Comparison of ENCODE assay signal across 9 mouse cellular contexts in the genomic region with DNA sequence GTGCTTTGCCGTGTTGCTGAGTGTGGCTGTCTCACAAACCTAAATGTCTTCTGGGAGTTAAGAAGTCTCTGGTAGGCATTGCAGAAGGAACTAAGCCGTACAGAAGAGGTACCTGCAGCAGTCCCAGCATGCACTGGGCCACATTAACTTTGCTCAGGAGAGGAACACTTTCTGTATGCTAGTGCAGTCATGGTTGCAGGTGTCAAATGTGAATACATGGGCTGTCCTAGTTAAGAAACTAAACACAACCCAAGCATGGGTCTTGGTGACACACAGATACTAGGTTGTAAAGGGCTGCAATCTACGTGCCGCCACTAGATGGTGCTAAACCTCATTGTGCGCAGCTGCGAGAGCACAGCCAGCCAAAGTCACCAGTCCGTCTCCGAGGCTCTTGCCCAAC. TPM values are rescaled to one million over a fixed set of nuclear protein-coding genes. Genes with fewer than 3 reads are reported as not detected.
DNase-seq lines count a peak whose midpoint lies in the region; ATAC-seq and TF ChIP-seq lines count a peak whose summit lies in the region.
"Had no signal": no experiment of that assay in that cellular context is flagged by ENCODE, and none has a peak within 500 bp of the region (broad histone marks: within the 10 kb centered on the region; RNA-seq: fewer than 3 reads in every experiment).

No protein-coding gene starts in this region.

- no peak overlapping the region for H3K4me2 ChIP-seq in forebrain, postnatal 0 days (ENCODE audit: low read depth)
- no peak overlapping the region for H3K4me2 ChIP-seq in lung, postnatal 0 days (replicated peaks; ENCODE audit: low read depth, low read length)
- H3K4me2 ChIP-seq: heart, embryonic 15.5 days had no signal

- peak; percentile 60; the same call in 1 of the 2 replicates for ATAC-seq in forebrain, postnatal 0 days
- no peak for ATAC-seq in lung, postnatal 0 days

- peaks cover 21% of the 10 kb centered on the region for H3K36me3 ChIP-seq in forebrain, postnatal 0 days (ENCODE audit: insufficient read depth)
- peaks cover 21% of the 10 kb centered on the region; the same call in 1 of the 2 replicates for H3K36me3 ChIP-seq in lung, postnatal 0 days (ENCODE audit: insufficient read depth, low read length)

- 84% methylated on average over 6 of the region's 8 CpGs for WGBS in forebrain, postnatal 0 days
- WGBS in lung, postnatal 0 days: 81% methylated on average over 4 of the region's 8 CpGs

- no peak overlapping the region for H3K27ac ChIP-seq in layer of hippocampus, adult 2 months
- H3K27ac ChIP-seq in forebrain, postnatal 0 days (ENCODE audit: low read depth, low read length): no peak overlapping the region
- no peak overlapping the region for H3K27ac ChIP-seq in lung, postnatal 0 days (ENCODE audit: low read length)
- H3K27ac ChIP-seq: heart, embryonic 15.5 days had no signal

- no peaks in the 10 kb centered on the region for H3K27me3 ChIP-seq in forebrain, postnatal 0 days (ENCODE audit: insufficient read depth, low read length)
- H3K27me3 ChIP-seq in lung, postnatal 0 days (replicated peaks; ENCODE audit: insufficient read depth, low read length): no peaks in the 10 kb centered on the region
- H3K27me3 ChIP-seq: heart, embryonic 15.5 days had no signal

- no peaks in the 10 kb centered on the region for H3K4me1 ChIP-seq in forebrain, postnatal 0 days (ENCODE audit: insufficient read depth)
- no peaks in the 10 kb centered on the region for H3K4me1 ChIP-seq in lung, postnatal 0 days (ENCODE audit: insufficient read depth, low read depth, low read length)
- H3K4me1 ChIP-seq: heart, embryonic 15.5 days had no signal

- no peaks in the 10 kb centered on the region for H3K9me3 ChIP-seq in forebrain, postnatal 0 days (ENCODE audit: low read length)
- H3K9me3 ChIP-seq in lung, postnatal 0 days (ENCODE audit: low read length): no peaks in the 10 kb centered on the region
- H3K9me3 ChIP-seq: heart, embryonic 15.5 days had no signal

- H3K4me3 ChIP-seq in layer of hippocampus, adult 2 months: no peak overlapping the region
- H3K4me3 ChIP-seq in forebrain, postnatal 0 days (ENCODE audit: low read depth, low read length): no peak overlapping the region
- H3K4me3 ChIP-seq in lung, postnatal 0 days (ENCODE audit: low read depth, low read length): no peak overlapping the region
- H3K4me3 ChIP-seq: heart, embryonic 15.5 days had no signal

- peak; percentile 67 for TF ChIP-seq CTCF in layer of hippocampus, adult 2 months (conservative IDR thresholded peaks at IDR 0.05)
- TF ChIP-seq CTCF in forebrain, postnatal 0 days (IDR thresholded peaks at IDR 0.05; ENCODE audit: low read depth): peak; percentile 58
- TF ChIP-seq CTCF in lung, postnatal 0 days (IDR thresholded peaks at IDR 0.05): peak; percentile 57

- DNase-seq in adrenal gland, adult (ENCODE audit: inconsistent age in 2 of 2, low spot score in 1 of 2): peak; percentile 41 to 78
- no peak for DNase-seq in adrenal gland, adult 8-10 months
- DNase-seq in layer of hippocampus, adult 2 months (ENCODE audit: low spot score in 2 of 2): peak in 1 of 2 experiments; percentile 62
- DNase-seq in layer of hippocampus, adult 9-11 months: no peak
- peak; percentile 34 to 55 for DNase-seq in CD8-positive naive resting alpha-beta T cell, adult 2 months (ENCODE audit: low read depth in 2 of 2, low spot score in 2 of 2)
- DNase-seq in forebrain, postnatal 0 days: no peak
- no peak for DNase-seq in lung, postnatal 0 days (ENCODE audit: low spot score)
- no peak for DNase-seq in ovary, postnatal 10 days (ENCODE audit: low spot score)

- no peak for TF ChIP-seq EP300 in lung, postnatal 0 days (IDR thresholded peaks at IDR 0.05)

- no peak overlapping the region for H3K9ac ChIP-seq in forebrain, postnatal 0 days
- no peak overlapping the region for H3K9ac ChIP-seq in lung, postnatal 0 days (replicated peaks; ENCODE audit: low read depth)
- H3K9ac ChIP-seq: heart, embryonic 15.5 days had no signal

RNA-seq across cellular contexts. Expression of a gene that starts 13.1 kb away (rescaled TPM):
- total RNA-seq in adrenal gland, adult 8-10 months (2022): 10 to 100 TPM; 47.2 to 58.3 (median 53.6) TPM
- total RNA-seq in layer of hippocampus, adult 2 months (2021): 10 to 100 TPM; 56.5 to 67.1 TPM
- 31.9 and 37.0 TPM in 2 replicates for total RNA-seq in forebrain, postnatal 0 days (2014; rRNA removed)
- polyA plus RNA-seq in forebrain, postnatal 0 days (2015; fragmentation: Nextera tagmentation; extraction: Ambion mirVana): 6.9 and 11.6 TPM in 2 replicates
- 9.1 and 13.3 TPM in 2 replicates for polyA plus RNA-seq in lung, postnatal 0 days (2015; fragmentation: Nextera tagmentation; extraction: Ambion mirVana)

RNA-seq across cellular contexts. Expression of a gene that starts 48.7 kb away (rescaled TPM):
- under 1 TPM in 2 of 4 experiments, not detected in 2; 0.26 to 0.73 TPM for total RNA-seq in adrenal gland, adult 8-10 months (2022)
- 10 to 100 TPM; 11.6 to 17.8 TPM for total RNA-seq in layer of hippocampus, adult 2 months (2021)
- 2.2 and 3.2 TPM in 2 replicates for total RNA-seq in forebrain, postnatal 0 days (2014; rRNA removed)
- polyA plus RNA-seq in forebrain, postnatal 0 days (2015; fragmentation: Nextera tagmentation; extraction: Ambion mirVana): 3.7 and 4.8 TPM in 2 replicates
- 2.1 and 2.9 TPM in 2 replicates for polyA plus RNA-seq in lung, postnatal 0 days (2015; fragmentation: Nextera tagmentation; extraction: Ambion mirVana)

Comparison
In these comparisons a context has a peak if more than half of its experiments do, and no peak if none do; other contexts are left out.
1. DNase-seq: peak in adrenal gland, adult (2 of 2) and CD8-positive naive resting alpha-beta T cell, adult 2 months (2 of 2); none in adrenal gland, adult 8-10 months (single experiment), layer of hippocampus, adult 9-11 months (single experiment), forebrain, postnatal 0 days (single experiment), lung, postnatal 0 days (single experiment) and ovary, postnatal 10 days (single experiment).
2. Peak in every context shown above with its lines, with median percentiles within 50 percentile points of each other: CTCF ChIP-seq.